Mouse (Mus musculus) naive thymus-derived CD4-positive, alpha-beta T cell, adult 2 months (primary cell): ENCODE results near the gene Lpcat3.

Source experiments
- DNase-seq: peaks from one replicate; pipeline ENCODE4 v3.0.0-alpha.2; 2011; ENCODE audit warnings: low read depth

Lpcat3 gene

GRCm38 (mm10) chr6:124706061-124706627 is 43.3 kb downstream of the Lpcat3 start:
- no peak for DNase-seq

DNA sequence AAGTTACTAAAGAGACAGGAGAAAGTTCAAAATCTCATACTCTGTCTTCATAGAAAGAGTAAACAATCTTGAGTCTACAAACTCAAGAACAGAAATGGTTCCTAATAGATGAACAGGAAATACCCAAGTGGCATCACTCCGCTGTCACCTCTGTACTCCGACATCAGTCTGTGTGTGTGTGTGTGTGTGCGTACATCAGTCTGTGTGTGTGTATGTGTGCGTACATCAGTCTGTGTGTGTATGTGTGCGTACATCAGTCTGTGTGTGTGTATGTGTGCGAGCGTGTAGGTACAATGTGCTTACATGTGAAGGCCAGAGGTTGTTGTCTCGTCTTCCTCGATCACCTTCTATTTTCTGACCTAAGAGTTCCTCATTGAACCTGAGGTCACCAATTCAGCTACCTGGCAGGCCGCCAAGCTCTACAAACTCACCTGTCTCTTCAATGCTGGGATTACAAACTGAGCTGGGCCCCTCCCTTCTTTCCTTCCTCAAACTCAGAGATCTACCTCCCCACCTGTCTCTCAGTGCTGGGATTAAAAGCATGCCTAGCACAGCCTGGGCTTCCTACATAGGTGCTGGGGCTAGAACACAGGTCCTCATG is 45.6 kb downstream of the Lpcat3 start:
- DNase-seq: no peak

GRCm38 (mm10) chr6:124711824-124712782 is 49.3 kb downstream of the Lpcat3 start, which contains the start of the genes Emg1 and Phb2:
Gene Emg1, minus strand, starts transcription at chr6:124712178.
Gene Phb2, plus strand, starts transcription at chr6:124712336.
- peak; percentile 97 for DNase-seq

GRCm38 (mm10) chr6:124712918-124713317 is 50.1 kb downstream of the Lpcat3 start:
- DNase-seq: no peak

DNA sequence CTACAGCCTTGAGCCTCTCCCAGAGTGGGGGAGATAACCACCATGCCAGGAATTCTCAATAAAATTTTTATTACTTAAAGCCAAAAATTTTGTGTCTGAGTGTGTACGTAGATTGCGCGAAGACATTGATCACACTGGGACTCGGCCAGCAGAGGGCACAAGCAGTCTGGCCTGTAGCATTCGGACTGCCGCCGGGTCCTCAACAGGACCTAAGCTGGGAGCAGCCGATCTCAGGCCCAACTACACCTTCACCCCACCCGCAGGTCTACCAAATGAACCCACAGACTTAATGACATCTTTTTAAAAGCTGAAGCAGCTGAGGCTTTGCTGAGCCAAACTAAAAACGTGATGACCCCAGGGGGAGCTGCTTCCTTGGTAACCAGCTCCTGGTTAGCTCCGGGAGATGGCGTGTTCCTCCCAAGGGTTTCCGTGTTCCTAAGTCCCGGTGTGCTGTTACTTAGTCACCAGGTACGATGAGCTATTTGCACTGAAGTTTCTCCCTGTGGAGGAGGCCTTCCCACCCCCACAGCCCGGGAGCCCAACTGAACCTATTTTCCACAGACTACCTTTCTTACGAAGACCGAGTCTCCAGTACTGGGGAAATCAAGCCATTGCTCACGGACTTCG is 54.1 kb downstream of the Lpcat3 start:
- peak; percentile 80 for DNase-seq

GRCm38 (mm10) chr6:124717968-124718367 is 55.1 kb downstream of the Lpcat3 start:
- DNase-seq: no peak

GRCm38 (mm10) chr6:124718703-124719102 is 55.9 kb downstream of the Lpcat3 start:
- no peak for DNase-seq

GRCm38 (mm10) chr6:124719354-124719978 is 56.6 kb downstream of the Lpcat3 start:
- no peak for DNase-seq

DNA sequence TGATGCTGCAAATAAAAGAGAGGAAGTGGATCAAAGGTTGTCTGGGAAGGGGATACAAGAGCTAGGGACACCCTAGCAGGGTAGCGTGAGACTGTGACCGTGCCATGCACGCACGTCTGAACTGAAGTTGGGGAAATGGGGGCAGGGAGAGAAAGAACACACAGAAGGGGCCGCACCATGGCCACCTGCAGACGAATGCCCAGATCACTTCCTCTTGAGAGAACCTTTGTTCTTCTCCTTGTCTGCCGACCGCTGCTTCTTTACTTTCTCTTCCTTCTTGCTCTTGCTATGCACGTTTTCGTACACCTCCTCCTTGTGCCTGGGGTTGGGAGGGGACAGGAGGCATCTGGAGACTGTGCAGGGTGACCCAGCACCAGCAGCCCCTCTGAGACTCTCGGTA is 58.1 kb downstream of the Lpcat3 start:
- peak; percentile 51 for DNase-seq

- peak; percentile 58 for DNase-seq
Measured at GRCm38 (mm10) chr6:124722876-124723473, 60.1 kb downstream of the Lpcat3 start.

DNA sequence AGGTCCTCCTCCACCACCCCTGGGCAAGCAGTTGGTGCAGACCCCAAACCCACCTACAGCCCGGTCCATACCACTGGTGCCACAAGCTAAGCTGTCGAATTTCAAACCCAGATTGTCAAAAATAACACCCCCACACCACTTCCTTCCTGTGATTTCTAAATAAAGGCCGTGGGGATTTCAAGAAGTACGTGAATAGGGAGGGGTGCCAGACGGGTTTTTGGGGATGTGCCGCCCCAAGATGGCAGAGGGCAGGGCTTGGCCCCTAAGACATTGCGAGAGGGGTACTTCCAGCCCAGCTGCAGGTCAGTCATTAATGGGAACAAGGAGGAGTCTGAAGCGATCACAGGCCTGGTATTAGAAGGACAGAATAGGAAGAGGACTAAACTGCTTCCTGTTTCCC is 60.7 kb downstream of the Lpcat3 start:
- DNase-seq: no peak

DNA sequence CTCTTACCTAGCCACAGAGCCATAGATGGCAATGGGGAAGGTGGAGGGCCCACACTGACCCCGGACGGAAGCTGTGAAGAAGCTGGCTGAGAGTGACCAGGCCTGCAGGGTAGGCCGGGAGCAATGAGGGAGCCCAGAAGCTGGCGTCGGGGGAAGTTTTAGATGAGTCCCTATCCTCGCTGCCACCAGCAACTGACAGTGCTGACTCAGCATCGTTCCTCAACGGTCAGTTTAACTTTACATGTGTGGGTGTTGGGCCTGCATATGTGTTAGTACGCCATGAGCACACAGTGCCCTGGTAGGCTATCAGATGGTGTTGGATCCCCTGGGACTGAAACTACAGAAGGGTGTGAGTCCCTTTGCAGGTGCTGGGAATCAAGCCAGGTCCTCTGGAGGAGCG is 61.6 kb downstream of the Lpcat3 start:
- no peak for DNase-seq

- DNase-seq: no peak
Measured at GRCm38 (mm10) chr6:124728621-124729020, 65.8 kb downstream of the Lpcat3 start.

DNA sequence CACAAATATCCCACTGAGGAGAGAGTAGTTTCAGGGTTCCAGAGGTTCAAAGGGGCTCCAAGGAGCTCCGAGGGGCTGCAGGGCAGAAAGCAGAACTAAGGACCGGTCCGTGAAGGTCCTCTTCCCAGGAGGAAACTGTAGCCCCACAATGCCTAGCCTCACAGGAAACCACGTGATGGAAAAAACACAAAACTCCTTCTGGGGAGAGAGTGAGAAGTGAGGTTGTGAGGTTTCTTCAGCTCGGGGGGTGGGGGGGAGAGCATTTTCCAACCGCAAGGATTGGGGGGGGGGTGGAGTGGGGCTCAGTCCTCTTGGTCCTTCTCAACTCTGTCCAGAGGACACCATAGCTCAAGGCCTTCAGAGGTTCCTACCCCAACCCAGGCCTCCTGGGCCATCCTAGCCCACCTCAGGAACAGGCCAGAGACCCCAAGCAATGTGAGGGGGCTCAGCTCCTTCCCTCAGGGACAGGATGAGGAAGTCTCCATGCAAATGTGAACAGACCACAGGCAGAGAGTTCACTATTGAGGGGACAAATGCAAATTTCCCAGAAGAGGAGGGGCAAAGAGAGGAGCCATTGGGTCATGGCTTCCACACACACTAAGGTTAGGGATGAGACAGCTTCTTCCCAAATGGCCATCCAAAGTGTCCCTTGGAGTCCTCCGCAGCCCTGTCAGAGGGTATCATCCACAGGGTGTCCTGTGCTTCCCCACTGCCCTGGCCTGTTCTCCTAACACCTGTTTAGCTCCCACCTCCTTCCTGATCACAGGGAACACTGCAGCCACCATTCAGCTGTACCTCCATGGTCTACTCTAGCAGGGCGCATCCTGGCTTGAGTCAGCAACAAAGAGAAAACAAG is 67.3 kb downstream of the Lpcat3 start:
- DNase-seq: peak; percentile 70

DNA sequence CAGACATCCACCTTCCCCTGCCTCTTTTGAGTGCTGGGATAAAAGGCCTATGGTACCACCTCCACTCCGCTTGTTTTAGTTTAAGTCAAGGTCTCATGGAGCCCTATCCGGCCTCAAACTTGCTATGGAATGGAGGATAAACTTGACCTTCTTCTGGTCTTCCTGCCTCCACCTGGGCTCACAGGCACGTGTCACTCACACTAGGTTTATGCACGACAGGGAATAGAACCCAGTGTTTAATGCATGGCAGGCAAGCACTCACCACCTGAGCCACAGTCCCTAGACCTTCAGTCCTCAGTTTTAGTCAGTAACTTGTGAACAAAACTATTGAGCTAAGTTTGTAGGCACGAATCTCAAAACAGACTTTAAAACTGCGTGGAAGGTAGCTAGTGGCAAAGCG is 68.2 kb downstream of the Lpcat3 start:
- DNase-seq: no peak

- DNase-seq: peak; percentile 70
Measured at GRCm38 (mm10) chr6:124732476-124733370, 69.9 kb downstream of the Lpcat3 start.

- DNase-seq: no peak
Measured at GRCm38 (mm10) chr6:124734417-124734816, 71.6 kb downstream of the Lpcat3 start.

DNA sequence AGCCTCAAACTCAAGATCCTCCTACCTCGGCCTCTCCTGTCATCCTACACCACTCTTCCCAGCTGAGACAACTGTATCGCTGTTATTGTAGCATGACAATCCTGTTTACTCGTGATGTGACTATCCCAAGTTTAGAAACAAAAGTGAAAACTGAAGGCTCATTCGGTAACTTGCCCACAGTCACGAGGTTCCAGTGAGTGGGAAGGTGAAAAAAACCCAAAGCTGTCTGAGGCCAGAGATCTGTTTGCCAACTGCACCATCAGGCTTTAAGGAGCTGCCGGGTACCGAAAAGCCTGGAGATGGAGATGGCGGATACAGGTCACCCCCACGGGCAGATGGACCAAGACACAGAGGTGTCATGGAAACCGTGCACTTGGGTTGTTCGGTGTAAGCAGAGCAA is 74.2 kb downstream of the Lpcat3 start:
- DNase-seq: no peak

- peak; percentile 68 for DNase-seq
Measured at GRCm38 (mm10) chr6:124738511-124739023, 75.7 kb downstream of the Lpcat3 start, which contains the start of gene Ptpn6. Gene Ptpn6, minus strand, starts transcription at chr6:124738714.
